Mouse (Mus musculus) limb, embryonic 14.5 days (tissue): ENCODE results near the gene Nup160. TPM values are rescaled to one million over a fixed set of nuclear protein-coding genes. Genes with fewer than 3 reads are reported as not detected.

ENCODE experiments used
- ATAC-seq: fragments of 200-750 bp; cut with Nextera tagmentation; 2 replicates; pipeline ENCODE4 v1.8.0; 2017; ENCODE audit warnings: low read depth, moderate number of reproducible peaks, moderate TSS enrichment; ENCODE audit not compliant: low FRiP score
- DNase-seq: peaks from one replicate; pipeline ENCODE4 v3.0.0-alpha.2; 2015; ENCODE audit warnings: low spot score
- H3K27ac ChIP-seq: fragments of 300-500 bp; sonication (generic); replicated peaks from 2 replicates; pipeline ENCODE4 v1.5.1; 2014; ENCODE audit warnings: low read depth, mild to moderate bottlenecking, low read length, moderate library complexity, mixed read lengths
- H3K27me3 ChIP-seq: fragments of 300-500 bp; sonication (generic); 2 replicates; pipeline ENCODE4 v1.6.1; 2014; ENCODE audit warnings: low read length, mixed read lengths; ENCODE audit not compliant: control insufficient read depth, insufficient read depth
- H3K36me3 ChIP-seq: fragments of 300-500 bp; sonication (generic); 2 replicates; pipeline ENCODE4 v1.6.1; 2014; ENCODE audit warnings: mild to moderate bottlenecking, low read length, moderate library complexity, mixed read lengths; ENCODE audit not compliant: control insufficient read depth, insufficient read depth
- H3K4me1 ChIP-seq: fragments of 300-500 bp; sonication (generic); 2 replicates; pipeline ENCODE4 v1.6.1; 2014; ENCODE audit warnings: antibody characterized with exemption, low read length, mixed read lengths; ENCODE audit not compliant: control insufficient read depth, insufficient read depth
- H3K4me2 ChIP-seq: fragments of 300-500 bp; sonication (generic); replicated peaks from 2 replicates; pipeline ENCODE4 v1.6.1; 2014; ENCODE audit warnings: low read depth, mild to moderate bottlenecking, low read length, moderate library complexity; ENCODE audit not compliant: severe bottlenecking
- H3K4me3 ChIP-seq: fragments of 300-500 bp; sonication (generic); replicated peaks from 2 replicates; pipeline ENCODE4 v1.5.1; 2014; ENCODE audit warnings: low read length
- H3K9ac ChIP-seq: fragments of 300-500 bp; sonication (generic); 2 replicates; pipeline ENCODE4 v1.6.1; 2014; ENCODE audit warnings: mild to moderate bottlenecking, low read depth, low read length, moderate library complexity; ENCODE audit not compliant: severe bottlenecking
- H3K9me3 ChIP-seq: fragments of 300-500 bp; sonication (generic); 2 replicates; pipeline ENCODE4 v1.6.1; 2016; ENCODE audit warnings: low read length; ENCODE audit not compliant: control insufficient read depth
- POLR2A ChIP-seq: fragments of 200-500 bp; IDR thresholded peaks from 2 replicates; pipeline ENCODE4 v1.8.0; 2012; ENCODE audit warnings: inconsistent platforms, mild to moderate bottlenecking, moderate library complexity, borderline replicate concordance; ENCODE audit not compliant: insufficient read depth, insufficient read length; ENCODE audit errors: extremely low read depth
- WGBS: fragments of 180-500 bp; shearing (Covaris S2); extraction: QIAGEN DNeasy Blood & Tissue Kit; methylation state at CpG from one replicate; pipeline ENCODE4 v1.1.7; 2014; 5-methylcytosine and 5-hydroxymethylcytosine counted together
- polyA plus RNA-seq, 2 experiments: library from polyadenylated mRNA; depleted of rRNA in 1 of 2; stranded (reverse) in 1 of 2; unstranded in 1 of 2; fragments of >200 nt; fragmentation: Nextera tagmentation in 1 of 2; extraction: Ambion mirVana in 1 of 2; gene quantifications; 2 replicates each; pipeline versions ENCODE4 v1.2.1 to v1.2.3; 2012 to 2014

Gene Nup160
- polyA plus RNA-seq, 2 experiments: 29.9 to 42.0 TPM

DNA sequence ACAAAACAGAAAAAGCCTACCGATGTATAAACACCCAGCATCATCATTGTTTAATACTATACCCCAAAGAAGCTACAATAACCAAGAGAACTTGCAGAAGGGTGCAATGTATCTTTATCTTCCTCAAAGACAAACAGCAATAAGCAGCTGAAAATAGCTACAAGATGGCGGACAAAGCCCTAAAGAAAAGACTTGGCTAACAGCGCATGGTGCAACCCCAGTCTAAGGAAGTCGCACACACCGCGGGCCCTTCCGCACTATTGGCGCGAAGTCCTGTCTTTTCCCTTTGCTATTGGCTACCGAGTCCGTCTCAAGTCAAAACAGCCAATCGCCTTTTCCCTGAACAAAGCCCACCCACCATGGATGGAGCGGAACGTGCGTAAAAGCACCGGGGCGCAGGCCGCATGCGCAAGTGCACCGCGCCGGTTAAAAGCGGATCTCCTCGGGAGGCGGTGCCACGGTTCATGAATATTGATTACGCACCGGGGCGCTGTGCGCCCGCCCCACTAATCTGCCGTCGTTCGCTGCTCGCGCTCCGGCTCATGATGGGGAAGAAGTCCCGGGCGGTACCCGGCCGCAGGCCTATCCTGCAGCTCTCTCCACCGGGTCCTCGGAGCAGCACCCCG is 68.2 kb downstream of the Nup160 start, which contains the start of gene Fnbp4:
TSS of gene Fnbp4 (plus strand) at position 318 of the 626 bp plus-strand sequence.
- Histone ChIP-seq H3K4me2 (peak within 1 kb of the TSS; percentile 78), H3K9ac (peak within 1 kb of the TSS; percentile 98), H3K27ac (peak within 1 kb of the TSS; percentile 98), H3K27me3 (no peaks in the 10 kb centered on the region), H3K4me3 (peak within 1 kb of the TSS; percentile 94), H3K4me1 (peaks cover 5% of the 10 kb centered on the region), H3K9me3 (no peaks in the 10 kb centered on the region), H3K36me3 (peaks cover 13% of the 10 kb centered on the region)
- peak; percentile 98 for ATAC-seq
- DNase-seq: peak; percentile 99
- TF ChIP-seq POLR2A: peak; percentile 65; the same call in 1 of the 2 replicates
- WGBS: under 1% methylated on average over 39 of the region's 44 CpGs

DNA sequence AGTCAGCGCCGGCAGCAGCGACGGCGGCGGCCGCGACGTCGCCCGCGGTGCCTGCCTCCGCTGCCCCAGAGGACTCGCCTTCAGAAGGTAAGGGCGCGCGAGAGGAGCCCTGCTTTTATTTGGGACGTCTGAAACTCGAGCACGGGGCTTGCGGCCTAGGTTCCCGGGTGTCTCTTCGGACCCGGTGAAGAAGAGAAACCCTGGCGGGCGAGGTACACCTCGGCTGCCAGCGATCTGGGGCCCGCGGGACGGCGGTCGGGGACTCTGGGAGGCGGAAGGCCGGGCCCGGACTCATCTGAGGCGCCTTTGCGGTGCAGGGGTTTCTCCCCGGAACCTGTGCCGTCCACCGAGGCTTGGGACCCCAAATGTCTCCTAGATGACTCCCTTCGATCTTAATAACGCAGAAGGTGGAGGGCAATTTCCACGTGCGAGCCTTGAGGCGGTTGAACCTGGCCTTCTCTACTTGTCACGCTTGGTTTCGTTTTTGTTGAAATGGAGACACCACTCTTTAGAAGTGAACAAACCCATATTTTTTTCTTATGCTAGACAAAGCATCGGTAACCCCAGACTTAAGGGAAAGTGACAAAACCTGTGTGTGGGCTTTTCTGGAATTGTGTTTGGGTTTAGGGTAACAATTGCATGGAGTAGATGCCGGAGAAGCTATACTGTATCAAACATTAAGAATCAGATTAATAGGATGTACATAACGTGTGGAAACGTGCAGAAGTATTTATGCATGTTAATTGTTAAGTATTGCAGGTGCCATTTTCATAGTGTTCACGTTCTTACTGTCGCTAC is 68.9 kb downstream of the Nup160 start:
- no peak for TF ChIP-seq POLR2A
- ATAC-seq (peak; percentile 28), DNase-seq (peak; percentile 3)
- Histone ChIP-seq H3K27ac (peak overlapping the region; percentile 98), H3K4me2 (peak overlapping the region; percentile 78), H3K4me1 (peaks cover 5% of the 10 kb centered on the region), H3K36me3 (peaks cover 21% of the 10 kb centered on the region), H3K27me3 (no peaks in the 10 kb centered on the region), H3K4me3 (peak overlapping the region; percentile 94), H3K9ac (peak overlapping the region; percentile 98), H3K9me3 (no peaks in the 10 kb centered on the region)
- WGBS: under 1% methylated on average over 36 of the region's 54 CpGs

DNA sequence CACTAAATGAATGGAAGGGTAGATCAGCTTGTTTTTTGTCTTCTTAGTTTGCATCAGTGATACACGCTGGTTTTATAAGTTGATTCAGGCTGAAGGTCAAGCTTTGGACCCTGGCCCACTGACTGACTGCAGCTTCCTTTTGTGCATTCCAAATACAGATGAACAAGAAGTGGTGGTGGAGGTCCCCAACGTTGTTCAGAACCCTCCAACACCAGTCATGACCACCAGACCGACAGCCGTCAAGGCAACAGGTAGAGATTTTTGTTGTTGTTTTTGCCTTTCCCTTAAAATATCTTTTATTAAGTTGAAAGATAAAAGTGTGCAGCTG is 69.5 kb downstream of the Nup160 start:
- Histone ChIP-seq H3K9ac (peak overlapping the region; percentile 98), H3K4me1 (peaks cover 5% of the 10 kb centered on the region), H3K4me2 (peak overlapping the region; percentile 78), H3K36me3 (peaks cover 27% of the 10 kb centered on the region), H3K9me3 (no peaks in the 10 kb centered on the region), H3K4me3 (peak overlapping the region; percentile 94), H3K27me3 (no peaks in the 10 kb centered on the region), H3K27ac (peak overlapping the region; percentile 98; the same call in 1 of the 2 replicates)
- WGBS: 11% methylated on average over 4 of the region's 4 CpGs
- no peak for DNase-seq
- no peak for ATAC-seq
- TF ChIP-seq POLR2A: no peak

DNA sequence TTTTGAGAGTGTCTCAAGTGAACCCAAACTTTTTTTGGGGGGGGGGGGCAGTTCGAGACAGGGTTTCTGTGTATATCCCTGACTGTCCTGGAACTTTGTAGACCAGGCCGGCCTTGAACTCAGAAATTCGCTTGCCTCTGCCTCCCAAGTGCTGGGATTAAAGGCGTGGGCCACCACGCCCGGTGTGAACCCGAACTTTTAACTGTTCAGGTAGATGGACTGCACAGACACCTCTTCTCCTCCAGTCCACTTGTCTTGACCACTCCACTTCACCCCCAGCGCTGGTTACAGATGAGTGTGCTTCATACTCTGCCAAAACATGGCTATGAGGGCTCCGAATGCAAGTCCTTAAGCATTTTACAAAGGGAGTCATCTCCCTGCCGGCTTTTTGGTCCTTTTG is 70.1 kb downstream of the Nup160 start:
- peaks cover 5% of the 10 kb centered on the region for H3K4me1 ChIP-seq
- no peak overlapping the region for H3K9ac ChIP-seq
- TF ChIP-seq POLR2A: no peak
- H3K27ac ChIP-seq: no peak overlapping the region
- no peaks in the 10 kb centered on the region for H3K9me3 ChIP-seq
- H3K27me3 ChIP-seq: no peaks in the 10 kb centered on the region
- DNase-seq: no peak
- whole genome bisulfite sequencing: 91% methylated on average over 10 of the region's 10 CpGs
- H3K4me3 ChIP-seq: peak overlapping the region; percentile 94
- no peak for ATAC-seq
- peak overlapping the region; percentile 78 for H3K4me2 ChIP-seq
- peaks cover 28% of the 10 kb centered on the region for H3K36me3 ChIP-seq

DNA sequence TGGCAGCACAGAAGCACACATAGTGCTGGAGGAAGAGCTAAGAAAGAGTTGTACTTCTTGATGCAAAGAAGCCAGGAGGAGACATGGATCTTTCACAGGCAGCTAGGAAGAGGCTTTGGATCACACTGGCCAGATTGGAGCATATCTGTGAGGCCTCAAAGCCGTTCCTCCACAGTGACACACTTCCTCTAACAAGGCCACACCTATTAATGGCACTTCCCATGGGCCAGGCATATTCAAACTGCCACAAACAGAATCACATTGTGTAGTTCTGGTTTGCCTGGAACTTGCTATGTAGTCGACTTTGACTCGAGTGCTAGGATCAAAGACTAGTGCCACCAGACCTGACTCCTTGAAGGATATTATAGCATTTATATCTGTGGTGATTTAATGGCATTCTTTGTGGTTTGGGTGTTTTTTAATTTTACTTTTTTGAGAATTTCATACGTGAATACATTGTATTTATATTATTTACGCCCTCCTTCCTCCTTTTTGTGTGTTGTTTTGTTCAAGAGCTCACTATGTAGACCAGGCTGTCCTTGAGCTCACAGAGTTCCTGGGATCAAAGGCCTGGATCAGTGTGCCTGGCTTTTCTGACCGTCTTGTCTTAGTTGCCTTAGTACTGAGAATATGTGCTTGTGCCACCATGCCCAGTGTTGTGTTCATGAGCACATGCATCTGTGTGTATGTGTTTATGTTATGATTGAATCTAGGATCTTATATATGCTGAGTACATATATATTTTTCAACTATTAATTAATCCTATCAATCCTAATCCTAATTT is 72.9 kb downstream of the Nup160 start:
- WGBS: 76% methylated on average over 6 of the region's 6 CpGs
- TF ChIP-seq POLR2A: no peak
- no peak for DNase-seq
- H3K4me1 ChIP-seq: peaks cover 5% of the 10 kb centered on the region
- no peak for ATAC-seq
- no peak overlapping the region for H3K4me2 ChIP-seq
- no peak overlapping the region for H3K27ac ChIP-seq
- H3K27me3 ChIP-seq: no peaks in the 10 kb centered on the region
- no peaks in the 10 kb centered on the region for H3K9me3 ChIP-seq
- peaks cover 55% of the 10 kb centered on the region for H3K36me3 ChIP-seq
- H3K9ac ChIP-seq: no peak overlapping the region
- no peak overlapping the region for H3K4me3 ChIP-seq
